In genomic region chr1:132264577-132264976, GRCm38 (mm10) we compare ENCODE assay signal across 19 mouse cellular contexts. TPM values are rescaled to one million over a fixed set of nuclear protein-coding genes. Genes with fewer than 3 reads are reported as not detected.
A peak's percentile ranks its signal among the peaks of the same experiment; 100 is the strongest.
DNase-seq lines count a peak whose midpoint lies in the region; ATAC-seq and TF ChIP-seq lines count a peak whose summit lies in the region.
"Had no signal": no experiment of that assay in that cellular context is flagged by ENCODE, and none has a peak within 500 bp of the region (broad histone marks: within the 10 kb centered on the region; RNA-seq: fewer than 3 reads in every experiment).

No protein-coding gene starts in this region.

- no peak overlapping the region for H3K4me3 ChIP-seq in CH12.LX (replicated peaks in 1 of 3; ENCODE audit: low read depth in 2 of 3, low read length in 2 of 3, poor library complexity in 1 of 3)
- H3K4me3 ChIP-seq in liver, embryonic 11.5 days (ENCODE audit: low read depth, low read length) = no peak overlapping the region
- H3K4me3 ChIP-seq: forebrain, embryonic 15.5 days; limb, embryonic 13.5 days had no signal

- no peaks in the 10 kb centered on the region for H3K27me3 ChIP-seq in CH12.LX (replicated peaks)
- H3K27me3 ChIP-seq in liver, embryonic 11.5 days (replicated peaks; ENCODE audit: control insufficient read depth, insufficient read depth, low read length) = no peaks in the 10 kb centered on the region
- H3K27me3 ChIP-seq: forebrain, embryonic 15.5 days; limb, embryonic 13.5 days had no signal

- no peak for TF ChIP-seq POLR2A in CH12.LX (IDR thresholded peaks at IDR 0.05; ENCODE audit: low read depth, low read length)

- dilution Hi-C loops in CH12.LX (cut with MboI; ENCODE audit: extremely low pct_ligation_motif_present, extremely low pct_unique_long_range_greater_than_20kb, low sequenced_read_pairs) = no loop called here

- no peaks in the 10 kb centered on the region for H3K36me3 ChIP-seq in CH12.LX (replicated peaks in 1 of 2; ENCODE audit: control insufficient read depth in 1 of 2, insufficient read depth in 1 of 2, low read length in 1 of 2)
- H3K36me3 ChIP-seq in liver, embryonic 11.5 days (ENCODE audit: control insufficient read depth, insufficient read depth, low read length) = no peaks in the 10 kb centered on the region
- H3K36me3 ChIP-seq: forebrain, embryonic 15.5 days; limb, embryonic 13.5 days had no signal

- H3K4me1 ChIP-seq in CH12.LX (ENCODE audit: control insufficient read depth in 1 of 2, insufficient read depth in 2 of 2) = peaks cover 24 to 70% of the 10 kb centered on the region in 2 experiments
- H3K4me1 ChIP-seq in liver, embryonic 11.5 days (replicated peaks; ENCODE audit: control insufficient read depth, insufficient read depth, low read length) = peaks cover 10% of the 10 kb centered on the region

- WGBS in liver, embryonic 11.5 days = 50% methylated on average over 7 of the region's 7 CpGs

- H3K9me3 ChIP-seq in CH12.LX (replicated peaks; ENCODE audit: low read length) = no peaks in the 10 kb centered on the region
- H3K9me3 ChIP-seq in liver, embryonic 11.5 days (ENCODE audit: control insufficient read depth, low read length) = no peaks in the 10 kb centered on the region
- H3K9me3 ChIP-seq: forebrain, embryonic 15.5 days; limb, embryonic 13.5 days had no signal

- H3K27ac ChIP-seq in CH12.LX (ENCODE audit: insufficient read depth, low read depth) = no peak overlapping the region
- no peak overlapping the region for H3K27ac ChIP-seq in liver, embryonic 11.5 days (ENCODE audit: low read depth, low read length)
- H3K27ac ChIP-seq: forebrain, embryonic 15.5 days; limb, embryonic 13.5 days had no signal

- 0 out of 2 replicates have a peak, but pooled peaks have one; percentile 32 for TF ChIP-seq EP300 in CH12.LX (IDR thresholded peaks at IDR 0.05; ENCODE audit: low read length)

- H3K9ac ChIP-seq in CH12.LX (ENCODE audit: insufficient read depth, low read depth) = no peak overlapping the region
- no peak overlapping the region for H3K9ac ChIP-seq in liver, embryonic 11.5 days (ENCODE audit: low read depth, low read length)
- H3K9ac ChIP-seq: forebrain, embryonic 15.5 days; limb, embryonic 13.5 days had no signal

- DNase-seq in adrenal gland, adult (ENCODE audit: inconsistent age in 2 of 2, low spot score in 1 of 2) = peak; percentile 70 to 74
- DNase-seq in adrenal gland, postnatal 14 days = no peak
- DNase-seq in CH12.LX (ENCODE audit: extremely low read depth) (peak; percentile 39), WW6 (ENCODE audit: low read depth, low spot score) (peak; percentile 47)
- DNase-seq in liver, embryonic 11.5 days (ENCODE audit: low spot score) = no peak
- no peak for DNase-seq in cerebellum, postnatal 10 days
- DNase-seq in spleen, postnatal 14 days (ENCODE audit: low spot score in 2 of 2) = no peak
- no peak for DNase-seq in thymus, adult 18-20 months
- DNase-seq: adrenal gland, postnatal 10 days; cerebellum, adult 11-12 months; gastrocnemius, postnatal 14 days; heart, postnatal 10 days; layer of hippocampus, postnatal 36 days; lung, postnatal 36 days; thymus, adult 2 months had no signal

- no peaks in the 10 kb centered on the region for H3K79me2 ChIP-seq in CH12.LX (replicated peaks; ENCODE audit: control insufficient read depth, extremely low read depth, insufficient read depth, poor library complexity, severe bottlenecking)

- TF ChIP-seq RAD21 in CH12.LX (IDR thresholded peaks at IDR 0.05; ENCODE audit: low read depth, low read length) = no peak

- in situ Hi-C loops in CH12.LX (cut with MboI; ENCODE audit: low pct_ligation_motif_present, low pct_unique_long_range_greater_than_20kb, low sequenced_read_pairs) = no loop called here

- no peak overlapping the region for H3K4me2 ChIP-seq in CH12.LX (ENCODE audit: insufficient read depth, low read depth, poor library complexity, severe bottlenecking)
- no peak overlapping the region for H3K4me2 ChIP-seq in liver, embryonic 11.5 days
- H3K4me2 ChIP-seq: forebrain, embryonic 15.5 days; limb, embryonic 13.5 days had no signal

- peak; percentile 90 for ATAC-seq in liver, embryonic 11.5 days (replicated peaks; ENCODE audit: low FRiP score)
- ATAC-seq: forebrain, embryonic 15.5 days had no signal

- TF ChIP-seq CTCF in CH12.LX (conservative IDR thresholded peaks at IDR 0.05 in 1 of 2, IDR thresholded peaks at IDR 0.05 in 1 of 2; ENCODE audit: low read depth in 2 of 2, low read length in 2 of 2) = no peak

TF ChIP-seq in CH12.LX, 34 proteins besides CTCF, POLR2A, EP300 and RAD21:
- TF ChIP-seq SIN3A (IDR thresholded peaks at IDR 0.05; ENCODE audit: low read length) = no peak
- TF ChIP-seq NRF1 (IDR thresholded peaks at IDR 0.05; ENCODE audit: low read depth, low read length) = no peak
- TF ChIP-seq ZMIZ1 (IDR thresholded peaks at IDR 0.05; ENCODE audit: low read depth, low read length) = no peak
- no peak for TF ChIP-seq GABPA (IDR thresholded peaks at IDR 0.05; ENCODE audit: insufficient replicate concordance, low read depth, low read length)
- no peak for TF ChIP-seq RCOR1 (conservative IDR thresholded peaks at IDR 0.05; ENCODE audit: low read depth, low read length)
- TF ChIP-seq MAFK (IDR thresholded peaks at IDR 0.05; ENCODE audit: insufficient replicate concordance, low read length) = peak; percentile 89
- TF ChIP-seq MXI1 (IDR thresholded peaks at IDR 0.05; ENCODE audit: low read depth, low read length) = no peak
- no peak for TF ChIP-seq CHD2 (IDR thresholded peaks at IDR 0.05; ENCODE audit: low read length)
- TF ChIP-seq IRF4 (IDR thresholded peaks at IDR 0.05; ENCODE audit: low read depth, low read length) = no peak
- TF ChIP-seq JUND (conservative IDR thresholded peaks at IDR 0.05; ENCODE audit: low read depth, low read length) = peak; percentile 81
- TF ChIP-seq JUN (IDR thresholded peaks at IDR 0.05; ENCODE audit: insufficient read depth, low read depth, low read length) = peak; percentile 89
- no peak for TF ChIP-seq MAX (IDR thresholded peaks at IDR 0.05; ENCODE audit: low read length)
- no peak for TF ChIP-seq TCF12 (IDR thresholded peaks at IDR 0.05; ENCODE audit: low read depth, low read length)
- no peak for TF ChIP-seq BHLHE40 (IDR thresholded peaks at IDR 0.05; ENCODE audit: low read depth, low read length)
- no peak for TF ChIP-seq HCFC1 (IDR thresholded peaks at IDR 0.05; ENCODE audit: low read depth, low read length)
- TF ChIP-seq ETS1 (conservative IDR thresholded peaks at IDR 0.05; ENCODE audit: low read depth, low read length) = peak; percentile 80
- no peak for TF ChIP-seq KAT2A (IDR thresholded peaks at IDR 0.05; ENCODE audit: insufficient replicate concordance, low read length)
- no peak for TF ChIP-seq POLR2AphosphoS2 (IDR thresholded peaks at IDR 0.05; ENCODE audit: low read depth, low read length)
TF ChIP-seq in CH12.LX: peak in this region for 4.

RNA-seq across cellular contexts. Expression of gene Klhdc8a, which starts 33.8 kb away (rescaled TPM):
- total RNA-seq in adrenal gland, postnatal 14 days (2021) = 64.1 and 71.4 TPM in 2 replicates
- total RNA-seq in CH12.LX (2012; rRNA removed) = not detected in 2 replicates
- not detected in 2 replicates for total RNA-seq in CH12.LX (2014; rRNA removed)
- polyA plus RNA-seq in CH12.LX (2012; ENCODE audit: insufficient read length, low read depth) = not detected in 2 replicates
- polyA plus RNA-seq in liver, embryonic 11.5 days (2014; fragmentation: Nextera tagmentation; extraction: Ambion mirVana) = 0.05 TPM in 1 of 2 replicates, not detected in the other

RNA-seq across cellular contexts. Expression of gene Gm10188, which starts 35.0 kb away (rescaled TPM):
- not detected in 2 replicates for total RNA-seq in adrenal gland, postnatal 14 days (2021)
- total RNA-seq in CH12.LX (2012; rRNA removed) (not detected in 2 replicates), CH12.LX (2014; rRNA removed) (not detected in 2 replicates)
- polyA plus RNA-seq in CH12.LX (2012; ENCODE audit: insufficient read length, low read depth) = not detected in 2 replicates
- polyA plus RNA-seq in liver, embryonic 11.5 days (2014; fragmentation: Nextera tagmentation; extraction: Ambion mirVana) = not detected in 2 replicates
- total RNA-seq: adrenal gland, postnatal 10 days; gastrocnemius, postnatal 14 days; heart, postnatal 10 days; layer of hippocampus, postnatal 36 days had no signal
- polyA plus RNA-seq: embryonic facial prominence, embryonic 11.5 days; kidney, embryonic 16.5 days; limb, embryonic 13.5 days; thymus, adult 2 months had no signal

RNA-seq across cellular contexts. Expression of gene Nuak2, which starts 51.3 kb away (rescaled TPM):
- 3.7 and 5.6 TPM in 2 replicates for total RNA-seq in adrenal gland, postnatal 14 days (2021)
- 0.25 and 0.30 TPM in 2 replicates for total RNA-seq in CH12.LX (2012; rRNA removed)
- not detected in 2 replicates for total RNA-seq in CH12.LX (2014; rRNA removed)
- polyA plus RNA-seq in CH12.LX (2012; ENCODE audit: insufficient read length, low read depth) = not detected in 2 replicates
- 1.2 and 2.0 TPM in 2 replicates for polyA plus RNA-seq in liver, embryonic 11.5 days (2014; fragmentation: Nextera tagmentation; extraction: Ambion mirVana)

Comparison
In these comparisons a context has a peak if more than half of its experiments do, and no peak if none do; other contexts are left out.
1. DNase-seq: peak in adrenal gland, adult (2 of 2), CH12.LX (single experiment) and WW6 (single experiment); none in adrenal gland, postnatal 14 days (single experiment), liver, embryonic 11.5 days (single experiment), cerebellum, postnatal 10 days (0 of 2), spleen, postnatal 14 days (0 of 2) and thymus, adult 18-20 months (0 of 2).
2. RNA of gene Klhdc8a, which starts 33.8 kb away (total RNA-seq): 64.1 to 71.4 TPM in adrenal gland, postnatal 14 days; not detected in CH12.LX; every median in the first group is over 10 times any median in the second.